Mouse (Mus musculus): ENCODE results near the gene Pcolce2. TPM values are rescaled to one million over a fixed set of nuclear protein-coding genes. Genes with fewer than 3 reads are reported as not detected.
"Not testable (repeated sequence)": the region's sequence is repeated elsewhere in the genome, so short reads cannot be mapped to it uniquely, and the experiment has no call there.

Gene Pcolce2
- polyA plus RNA-seq, 1 experiment from 2014 or later: 1.00 TPM

DNA sequence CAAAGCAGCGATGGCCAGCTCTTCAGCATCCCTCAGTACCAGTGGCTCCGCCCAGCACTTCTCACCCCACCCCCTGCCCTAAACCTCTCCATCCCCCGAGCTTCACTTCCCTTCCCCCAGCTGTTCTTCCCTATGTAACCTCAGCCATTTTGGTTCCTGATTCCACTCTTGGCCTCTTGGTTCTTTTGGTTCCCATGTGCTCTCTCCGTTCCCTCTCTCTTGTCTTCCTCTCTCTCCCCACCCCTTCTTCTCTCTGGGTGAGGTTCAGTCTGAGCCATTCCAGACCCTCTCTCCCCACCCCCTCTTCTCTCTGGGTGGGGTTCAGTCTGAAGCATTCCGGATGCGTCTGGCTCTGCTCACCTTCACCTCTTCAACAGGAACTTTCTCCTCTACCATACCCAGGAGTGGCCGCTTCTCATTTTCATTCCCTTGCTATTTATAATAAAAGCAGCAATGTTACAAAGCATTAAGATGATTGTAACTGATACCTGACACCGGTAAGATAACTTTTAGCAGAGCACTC, 25.1 kb upstream of the Pcolce2 start:
- H3K27me3 ChIP-seq (ENCODE audit: insufficient read depth, low read length): no peaks in the 10 kb centered on the region
- H3K9me3 ChIP-seq (ENCODE audit: low read length): no peaks in the 10 kb centered on the region
- no peak overlapping the region for H3K9ac ChIP-seq (replicated peaks; ENCODE audit: low read length)
- no peaks in the 10 kb centered on the region for H3K36me3 ChIP-seq (ENCODE audit: insufficient read depth, low read length)
- no peak for ATAC-seq (ENCODE audit: low FRiP score, low TSS enrichment)
- no peak overlapping the region for H3K27ac ChIP-seq (ENCODE audit: low read length)
- WGBS: 77% methylated on average over 8 of the region's 8 CpGs
- no peak overlapping the region for H3K4me3 ChIP-seq (ENCODE audit: low read length)
- no peak overlapping the region for H3K4me2 ChIP-seq (replicated peaks; ENCODE audit: low read depth, low read length)
- H3K4me1 ChIP-seq (ENCODE audit: insufficient read depth, low read length): 0 out of 2 replicates have a peak, but pooled peaks cover 3% of the 10 kb centered on the region

DNA sequence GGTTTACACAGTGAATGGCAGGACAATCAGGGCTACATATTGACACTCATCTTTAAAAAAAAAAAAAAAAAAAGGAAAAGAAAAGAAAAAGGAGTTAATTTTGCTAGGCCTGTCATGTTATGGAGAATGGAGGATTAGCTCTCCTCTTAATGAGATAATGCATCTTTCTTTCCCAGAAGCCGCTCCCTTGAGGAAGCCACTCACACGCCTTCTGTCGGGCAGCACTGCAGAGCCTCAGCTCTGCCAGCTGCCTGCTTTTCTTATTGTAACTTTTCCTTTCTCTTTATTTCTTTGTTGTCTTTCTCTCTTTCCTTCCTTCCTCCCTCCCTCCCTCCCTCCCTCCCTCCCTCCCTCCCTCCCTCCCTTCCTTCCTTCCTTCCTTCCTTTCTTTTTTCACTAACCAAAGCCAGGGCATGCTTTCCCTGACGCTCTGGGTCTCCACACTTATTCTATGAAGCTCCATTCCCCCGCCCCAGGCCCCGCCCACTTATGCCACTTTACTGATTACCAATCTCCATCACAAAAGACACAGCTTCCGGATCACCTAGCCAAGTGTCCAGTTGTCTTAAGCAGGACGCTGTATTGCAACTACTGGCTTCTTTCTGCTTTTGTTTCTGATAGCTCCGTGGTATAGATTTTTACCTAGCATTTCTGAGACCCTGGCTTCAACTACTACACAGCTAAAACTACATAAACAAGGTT, 23.8 kb upstream of the Pcolce2 start:
- H3K4me3 ChIP-seq (ENCODE audit: low read length): no peak overlapping the region
- 37% methylated on average over 9 of the region's 9 CpGs for WGBS

DNA sequence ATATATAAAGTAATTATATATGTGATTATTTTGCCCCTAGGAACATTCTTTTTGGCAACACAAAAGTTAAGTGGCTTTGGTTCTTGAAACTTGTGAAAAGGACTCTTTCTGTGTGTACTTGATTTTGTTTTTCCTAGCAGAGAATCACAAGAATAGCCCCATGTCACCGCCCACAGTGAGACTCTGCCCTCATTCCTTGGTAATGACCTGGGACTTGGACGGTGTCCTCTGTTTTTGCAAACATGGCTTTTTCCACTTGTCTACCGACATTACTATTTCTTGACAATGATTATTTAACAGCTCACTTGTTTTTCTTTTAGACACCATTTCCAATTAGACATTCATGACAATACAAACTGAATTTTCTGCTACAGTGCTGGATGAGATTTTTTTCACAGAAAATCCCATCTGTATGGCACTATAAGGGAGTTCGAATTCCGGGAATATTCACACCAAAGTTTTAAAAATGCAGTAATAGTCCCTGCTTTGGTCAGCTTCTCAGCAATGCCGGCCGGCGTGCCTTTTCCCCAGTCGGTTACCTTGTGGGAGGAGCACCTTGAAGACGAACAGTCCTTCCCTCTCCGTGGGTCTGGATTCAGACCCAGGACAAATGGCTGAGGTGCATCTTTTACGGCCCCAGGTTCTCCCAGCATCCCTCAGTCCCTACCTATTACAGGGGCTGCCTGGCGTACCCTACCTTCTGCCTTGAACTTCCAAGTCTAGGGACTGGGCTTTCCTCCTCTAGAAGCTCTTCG, 22.4 kb upstream of the Pcolce2 start:
- H3K9ac ChIP-seq (replicated peaks; ENCODE audit: low read length): no peak overlapping the region
- no peaks in the 10 kb centered on the region for H3K36me3 ChIP-seq (ENCODE audit: insufficient read depth, low read length)
- H3K4me1 ChIP-seq (ENCODE audit: insufficient read depth, low read length): 0 out of 2 replicates have a peak, but pooled peaks cover 3% of the 10 kb centered on the region
- no peaks in the 10 kb centered on the region for H3K9me3 ChIP-seq (ENCODE audit: low read length)
- WGBS: 61% methylated on average over 14 of the region's 14 CpGs
- H3K27me3 ChIP-seq (ENCODE audit: insufficient read depth, low read length): no peaks in the 10 kb centered on the region
- no peak overlapping the region for H3K4me3 ChIP-seq (ENCODE audit: low read length)
- no peak overlapping the region for H3K27ac ChIP-seq (ENCODE audit: low read length)
- ATAC-seq (ENCODE audit: low FRiP score, low TSS enrichment): no peak
- no peak overlapping the region for H3K4me2 ChIP-seq (replicated peaks; ENCODE audit: low read depth, low read length)

More for the DNA sequence above, 23.8 kb upstream of the Pcolce2 start:
- Histone ChIP-seq H3K27me3 (ENCODE audit: insufficient read depth, low read length) (no peaks in the 10 kb centered on the region), H3K9me3 (ENCODE audit: low read length) (no peaks in the 10 kb centered on the region), H3K4me2 (replicated peaks; ENCODE audit: low read depth, low read length) (0 out of 2 replicates have a peak overlapping the region, but pooled peaks have one; percentile 15), H3K9ac (replicated peaks; ENCODE audit: low read length) (no peak overlapping the region), H3K27ac (ENCODE audit: low read length) (no peak overlapping the region), H3K4me1 (ENCODE audit: insufficient read depth, low read length) (0 out of 2 replicates have a peak, but pooled peaks cover 3% of the 10 kb centered on the region), H3K36me3 (ENCODE audit: insufficient read depth, low read length) (no peaks in the 10 kb centered on the region)
- no peak for ATAC-seq (ENCODE audit: low FRiP score, low TSS enrichment)

DNA sequence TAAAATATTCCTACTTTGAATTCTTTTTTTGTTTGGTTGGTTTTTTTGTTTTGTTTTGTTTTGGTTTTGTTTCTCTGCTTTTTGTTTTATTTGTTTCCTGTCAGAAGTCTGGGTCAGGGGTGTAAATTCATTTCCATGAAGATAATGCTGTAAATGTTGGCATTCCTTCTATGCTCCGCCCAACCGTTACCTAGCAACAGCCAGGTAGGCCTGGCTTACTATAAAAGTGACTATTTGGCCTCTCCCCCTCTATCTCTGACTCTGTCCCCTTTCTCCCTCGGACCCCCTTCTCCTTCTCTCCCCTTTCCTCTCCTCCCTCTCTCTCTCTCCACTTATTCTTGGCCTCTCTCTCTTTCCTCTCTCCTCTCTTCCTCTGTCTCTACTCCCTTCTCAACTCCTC, 21.4 kb upstream of the Pcolce2 start:
- 76% methylated on average over 3 of the region's 3 CpGs for WGBS
- Histone ChIP-seq H3K4me1 (ENCODE audit: insufficient read depth, low read length) (0 out of 2 replicates have a peak, but pooled peaks cover 3% of the 10 kb centered on the region), H3K4me2 (replicated peaks; ENCODE audit: low read depth, low read length) (no peak overlapping the region), H3K4me3 (ENCODE audit: low read length) (no peak overlapping the region), H3K9me3 (ENCODE audit: low read length) (no peaks in the 10 kb centered on the region), H3K36me3 (ENCODE audit: insufficient read depth, low read length) (no peaks in the 10 kb centered on the region), H3K27me3 (ENCODE audit: insufficient read depth, low read length) (no peaks in the 10 kb centered on the region), H3K27ac (ENCODE audit: low read length) (no peak overlapping the region), H3K9ac (replicated peaks; ENCODE audit: low read length) (no peak overlapping the region)
- ATAC-seq (ENCODE audit: low FRiP score, low TSS enrichment): no peak

DNA sequence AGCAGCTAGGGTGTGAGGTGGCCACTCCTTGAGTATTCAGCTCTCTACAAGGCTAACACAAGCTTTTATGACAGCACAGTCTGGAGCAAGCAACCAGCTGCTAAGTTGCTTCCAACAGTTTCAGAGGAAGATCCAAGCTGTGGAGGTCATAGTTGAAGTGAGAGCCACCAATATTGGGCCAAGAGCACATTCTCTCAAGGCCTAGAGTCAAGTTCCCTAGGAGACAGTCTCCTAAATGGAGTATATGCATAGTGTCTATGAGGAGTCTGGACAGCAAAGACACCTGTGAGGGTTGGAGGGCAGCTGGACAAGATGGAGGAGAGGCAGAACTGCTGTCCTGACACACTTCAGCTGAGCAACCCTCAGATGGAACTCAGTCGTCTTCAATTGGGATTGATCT, 18.8 kb upstream of the Pcolce2 start:
- Histone ChIP-seq H3K27me3 (ENCODE audit: insufficient read depth, low read length) (no peaks in the 10 kb centered on the region), H3K36me3 (ENCODE audit: insufficient read depth, low read length) (no peaks in the 10 kb centered on the region), H3K9ac (replicated peaks; ENCODE audit: low read length) (no peak overlapping the region), H3K4me1 (ENCODE audit: insufficient read depth, low read length) (0 out of 2 replicates have a peak, but pooled peaks cover 3% of the 10 kb centered on the region), H3K4me3 (ENCODE audit: low read length) (no peak overlapping the region), H3K9me3 (ENCODE audit: low read length) (no peaks in the 10 kb centered on the region), H3K4me2 (replicated peaks; ENCODE audit: low read depth, low read length) (no peak overlapping the region), H3K27ac (ENCODE audit: low read length) (no peak overlapping the region)
- WGBS: 86% methylated on average over 1 of the region's 1 CpGs
- no peak for ATAC-seq (ENCODE audit: low FRiP score, low TSS enrichment)

DNA sequence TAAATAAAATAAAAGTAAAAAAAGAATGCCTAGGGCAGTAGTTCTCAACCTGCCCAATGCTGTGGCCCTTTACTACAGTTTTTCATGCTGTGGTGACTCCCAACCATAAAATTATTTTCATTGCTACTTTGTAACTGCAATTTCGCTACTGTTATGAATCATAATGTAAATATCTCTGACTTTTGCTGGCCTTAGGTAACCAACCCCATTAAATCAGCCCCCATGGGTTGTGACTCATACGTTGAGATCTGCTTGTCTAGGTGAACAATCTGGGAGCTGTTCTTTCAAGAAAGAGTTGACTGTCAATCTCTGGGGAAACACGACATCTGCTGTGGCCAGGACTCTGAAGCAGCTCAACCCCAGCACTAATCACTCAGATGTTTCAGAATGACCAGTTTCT, 13.3 kb upstream of the Pcolce2 start:
- Histone ChIP-seq H3K4me2 (replicated peaks; ENCODE audit: low read depth, low read length) (no peak overlapping the region), H3K36me3 (ENCODE audit: insufficient read depth, low read length) (no peaks in the 10 kb centered on the region), H3K27ac (ENCODE audit: low read length) (no peak overlapping the region), H3K4me3 (ENCODE audit: low read length) (no peak overlapping the region), H3K9ac (replicated peaks; ENCODE audit: low read length) (no peak overlapping the region), H3K27me3 (ENCODE audit: insufficient read depth, low read length) (no peaks in the 10 kb centered on the region), H3K9me3 (ENCODE audit: low read length) (no peaks in the 10 kb centered on the region), H3K4me1 (ENCODE audit: insufficient read depth, low read length) (no peaks in the 10 kb centered on the region)
- no peak for ATAC-seq (ENCODE audit: low FRiP score, low TSS enrichment)
- 84% methylated on average over 3 of the region's 3 CpGs for WGBS

DNA sequence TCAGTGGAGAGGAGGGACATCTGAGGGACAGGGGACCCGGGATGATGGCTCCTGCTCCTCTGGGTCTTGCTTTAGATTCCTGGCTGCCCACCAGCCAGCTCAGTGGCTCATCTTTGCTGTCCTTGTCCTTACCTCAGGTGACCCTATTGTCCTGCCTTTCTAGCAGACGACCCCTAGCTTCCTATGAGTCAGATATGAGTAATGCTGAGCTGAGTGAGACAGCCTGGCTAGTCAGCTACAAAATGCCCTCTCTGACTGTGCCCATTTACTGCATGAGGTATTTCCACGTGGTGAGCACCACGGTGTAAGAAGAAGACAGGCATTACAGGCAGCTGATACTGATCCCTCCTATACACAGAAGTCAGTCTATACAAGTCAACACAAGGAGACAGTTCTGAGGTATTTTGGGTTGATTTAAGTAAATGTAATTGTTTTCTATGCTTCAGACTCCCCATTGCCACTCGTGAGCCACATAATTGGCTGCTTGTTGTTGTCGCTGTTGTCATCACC, 8.9 kb upstream of the Pcolce2 start:
- no peak overlapping the region for H3K27ac ChIP-seq (ENCODE audit: low read length)
- WGBS: 75% methylated on average over 6 of the region's 6 CpGs
- H3K27me3 ChIP-seq (ENCODE audit: insufficient read depth, low read length): no peaks in the 10 kb centered on the region
- no peak overlapping the region for H3K9ac ChIP-seq (replicated peaks; ENCODE audit: low read length)
- no peak overlapping the region for H3K4me3 ChIP-seq (ENCODE audit: low read length)
- H3K4me2 ChIP-seq (replicated peaks; ENCODE audit: low read depth, low read length): no peak overlapping the region
- H3K9me3 ChIP-seq (ENCODE audit: low read length): no peaks in the 10 kb centered on the region
- H3K36me3 ChIP-seq (ENCODE audit: insufficient read depth, low read length): no peaks in the 10 kb centered on the region
- no peaks in the 10 kb centered on the region for H3K4me1 ChIP-seq (ENCODE audit: insufficient read depth, low read length)
- no peak for ATAC-seq (ENCODE audit: low FRiP score, low TSS enrichment)

DNA sequence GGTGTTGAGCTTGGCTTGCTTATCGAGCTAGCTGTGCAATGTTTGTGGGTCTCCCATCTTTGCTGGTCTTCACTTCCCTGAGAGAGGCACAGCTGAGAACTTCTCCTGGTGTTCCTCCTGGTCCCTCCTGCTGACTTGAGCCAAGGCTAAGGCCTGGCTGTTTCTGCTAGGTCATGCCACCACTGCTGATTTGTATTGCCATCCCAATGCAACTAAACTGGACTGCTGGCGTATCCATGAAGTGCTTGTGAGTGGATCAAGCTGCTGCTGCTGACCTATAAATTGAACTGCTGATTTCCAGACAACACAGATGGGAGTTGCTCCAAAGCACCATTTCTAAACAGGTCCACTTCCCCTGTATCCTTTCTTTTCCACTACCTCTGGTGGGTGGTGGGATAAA, 7.8 kb upstream of the Pcolce2 start:
- H3K9me3 ChIP-seq (ENCODE audit: low read length): not testable (repeated sequence)
- WGBS: 81% methylated on average over 2 of the region's 2 CpGs

DNA sequence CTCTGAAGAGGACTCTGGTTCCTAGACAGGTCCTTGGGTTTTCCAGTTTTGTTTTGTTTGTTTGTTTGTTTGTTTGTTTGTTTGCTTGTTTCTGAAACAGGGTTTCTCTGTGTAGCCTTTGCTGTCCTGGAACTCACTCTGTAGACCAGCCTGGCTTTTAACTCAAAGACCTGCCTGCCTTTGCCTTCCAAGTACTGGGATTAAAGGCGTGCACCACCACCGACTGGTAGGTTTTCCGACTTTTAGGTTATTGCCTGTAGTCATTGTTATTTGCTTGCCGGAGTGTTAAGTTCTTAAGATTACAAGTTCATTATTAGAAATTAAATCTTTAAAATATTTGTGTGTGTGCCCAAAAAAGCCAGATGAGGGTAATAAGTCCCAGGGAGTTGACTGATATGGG, 1.0 kb upstream of the Pcolce2 start:
- Histone ChIP-seq H3K4me3 (ENCODE audit: low read length) (no peak overlapping the region), H3K36me3 (ENCODE audit: insufficient read depth, low read length) (no peaks in the 10 kb centered on the region), H3K27me3 (ENCODE audit: insufficient read depth, low read length) (peaks cover 38% of the 10 kb centered on the region), H3K9ac (replicated peaks; ENCODE audit: low read length) (no peak overlapping the region), H3K4me1 (ENCODE audit: insufficient read depth, low read length) (peaks cover 5% of the 10 kb centered on the region; the same call in 1 of the 2 replicates), H3K9me3 (ENCODE audit: low read length) (no peaks in the 10 kb centered on the region), H3K4me2 (replicated peaks; ENCODE audit: low read depth, low read length) (no peak overlapping the region; the same call in 1 of the 2 replicates), H3K27ac (ENCODE audit: low read length) (no peak overlapping the region)
- WGBS: 75% methylated on average over 4 of the region's 4 CpGs
- ATAC-seq (ENCODE audit: low FRiP score, low TSS enrichment): no peak

More for the DNA sequence above, 7.8 kb upstream of the Pcolce2 start:
- not testable (repeated sequence) for H3K9ac ChIP-seq (replicated peaks; ENCODE audit: low read length); ATAC-seq (ENCODE audit: low FRiP score, low TSS enrichment); H3K4me1 ChIP-seq (ENCODE audit: insufficient read depth, low read length); H3K4me3 ChIP-seq (ENCODE audit: low read length); H3K27ac ChIP-seq (ENCODE audit: low read length); H3K27me3 ChIP-seq (ENCODE audit: insufficient read depth, low read length); H3K36me3 ChIP-seq (ENCODE audit: insufficient read depth, low read length); H3K4me2 ChIP-seq (replicated peaks; ENCODE audit: low read depth, low read length)

Data from kidney, embryonic 16.5 days (tissue).